Mouse (Mus musculus): ENCODE results near the gene Hs3st3b1.

GRCm38 (mm10) chr11:63904787-63905186 lies 17.3 kb downstream of the Hs3st3b1 start:
- no peak for TF ChIP-seq POLR2A (IDR thresholded peaks at IDR 0.05; ENCODE audit: borderline replicate concordance, low read depth, low read length)
- no peak for TF ChIP-seq CTCF (IDR thresholded peaks at IDR 0.05; ENCODE audit: low read depth, low read length)

Data from bone marrow macrophage, adult 2 months (primary cell).